Mouse (Mus musculus): ENCODE measurements around the gene Piwil4. TPM values are rescaled to one million over a fixed set of nuclear protein-coding genes. Genes with fewer than 3 reads are reported as not detected.
"Not testable (repeated sequence)": the region's sequence is repeated elsewhere in the genome, so short reads cannot be mapped to it uniquely, and the experiment has no call there.

Piwil4 gene
- total RNA-seq, 1 experiment from 2014 or later, result 0.35 TPM

DNA sequence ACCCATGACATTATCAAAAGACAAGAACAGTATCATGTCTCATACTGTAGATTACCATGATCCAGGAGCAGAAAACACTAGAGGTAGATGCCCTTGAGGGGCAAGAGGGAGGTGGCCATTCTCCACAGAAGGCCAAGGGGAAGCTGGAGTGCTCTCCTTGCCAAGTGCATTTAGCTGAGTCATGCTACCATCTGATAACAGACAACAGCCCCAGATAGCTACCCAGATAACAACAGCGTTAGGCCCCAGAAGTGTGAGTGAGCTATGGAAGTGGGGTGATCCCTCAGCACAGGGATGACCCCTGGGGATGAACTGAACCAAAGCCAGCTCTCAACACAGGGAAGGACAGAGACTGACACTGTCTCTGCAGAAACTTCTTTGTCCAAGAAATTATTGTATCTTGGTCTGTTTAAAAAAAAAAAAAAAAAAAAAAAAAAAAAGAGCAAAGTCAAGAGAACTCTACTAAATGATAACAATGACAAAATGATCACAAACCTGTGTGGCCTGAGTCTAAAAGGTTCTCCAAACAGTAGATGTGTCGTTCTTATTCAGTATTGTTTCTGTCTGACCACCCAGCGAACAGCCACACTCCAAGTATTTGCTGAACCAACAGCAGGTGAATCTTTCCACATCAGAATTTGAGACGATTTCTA is 909 bp downstream of the Piwil4 start:
- peak; percentile 37 to 71; a peak in 3 of 4 replicates for ATAC-seq (replicated peaks in 1 of 2; ENCODE audit: insufficient read depth in 1 of 2, low FRiP score in 2 of 2, low TSS enrichment in 1 of 2, low read depth in 1 of 2, poor library complexity in 2 of 2, severe bottlenecking in 2 of 2)

- no peak for ATAC-seq (replicated peaks in 1 of 2; ENCODE audit: insufficient read depth in 1 of 2, low FRiP score in 2 of 2, low TSS enrichment in 1 of 2, low read depth in 1 of 2, poor library complexity in 2 of 2, severe bottlenecking in 2 of 2)
These were observed 9.5 kb downstream of the Piwil4 start for GRCm38 (mm10) chr9:14730941-14731541.

DNA sequence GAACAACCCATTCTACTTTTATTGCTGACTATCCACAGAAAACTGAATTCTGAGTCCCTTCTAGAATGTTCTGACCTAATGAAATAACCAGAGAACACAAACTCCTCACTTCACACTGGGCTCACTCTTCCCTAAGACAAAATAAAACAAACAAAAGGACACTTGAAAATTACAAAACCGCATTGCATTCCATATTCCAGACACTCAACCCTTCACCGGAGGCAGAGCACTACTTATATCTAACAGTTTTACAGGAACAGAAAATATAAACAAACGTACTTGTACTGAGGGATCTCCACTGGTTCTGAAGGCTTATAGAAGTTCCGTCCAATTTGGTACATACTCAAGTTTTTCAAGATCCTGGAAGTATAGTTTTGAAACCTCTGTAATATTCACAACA is 12.2 kb downstream of the Piwil4 start:
- no peak for ATAC-seq (replicated peaks in 1 of 2; ENCODE audit: insufficient read depth in 1 of 2, low FRiP score in 2 of 2, low TSS enrichment in 1 of 2, low read depth in 1 of 2, poor library complexity in 2 of 2, severe bottlenecking in 2 of 2)

- no peak for ATAC-seq (replicated peaks in 1 of 2; ENCODE audit: insufficient read depth in 1 of 2, low FRiP score in 2 of 2, low TSS enrichment in 1 of 2, low read depth in 1 of 2, poor library complexity in 2 of 2, severe bottlenecking in 2 of 2)
These were observed 13.9 kb downstream of the Piwil4 start for GRCm38 (mm10) chr9:14726629-14727028.

DNA sequence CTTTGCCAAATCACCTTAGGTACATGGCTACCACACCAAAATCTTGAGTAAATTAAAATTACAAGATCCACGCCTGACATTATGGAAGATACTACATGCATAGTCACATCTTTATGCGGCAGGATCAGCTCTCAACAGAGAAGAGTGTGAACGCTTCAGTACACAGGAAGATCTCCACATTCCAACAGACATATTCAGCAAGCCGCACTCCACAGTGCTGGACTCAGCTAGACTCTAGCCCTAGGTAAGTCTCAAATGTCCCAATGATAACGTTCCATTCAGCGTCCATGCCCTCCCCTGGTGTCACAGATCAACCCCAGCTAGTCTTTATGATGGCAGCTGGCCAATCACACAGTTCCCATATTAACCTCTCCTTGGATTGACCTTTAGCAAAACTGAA is 14.5 kb downstream of the Piwil4 start:
- ATAC-seq (replicated peaks in 1 of 2; ENCODE audit: insufficient read depth in 1 of 2, low FRiP score in 2 of 2, low TSS enrichment in 1 of 2, low read depth in 1 of 2, poor library complexity in 2 of 2, severe bottlenecking in 2 of 2), result no peak

- ATAC-seq (replicated peaks in 1 of 2; ENCODE audit: insufficient read depth in 1 of 2, low FRiP score in 2 of 2, low TSS enrichment in 1 of 2, low read depth in 1 of 2, poor library complexity in 2 of 2, severe bottlenecking in 2 of 2), result peak; percentile 93 to 94
These were observed 15.6 kb downstream of the Piwil4 start for GRCm38 (mm10) chr9:14724755-14725420.

DNA sequence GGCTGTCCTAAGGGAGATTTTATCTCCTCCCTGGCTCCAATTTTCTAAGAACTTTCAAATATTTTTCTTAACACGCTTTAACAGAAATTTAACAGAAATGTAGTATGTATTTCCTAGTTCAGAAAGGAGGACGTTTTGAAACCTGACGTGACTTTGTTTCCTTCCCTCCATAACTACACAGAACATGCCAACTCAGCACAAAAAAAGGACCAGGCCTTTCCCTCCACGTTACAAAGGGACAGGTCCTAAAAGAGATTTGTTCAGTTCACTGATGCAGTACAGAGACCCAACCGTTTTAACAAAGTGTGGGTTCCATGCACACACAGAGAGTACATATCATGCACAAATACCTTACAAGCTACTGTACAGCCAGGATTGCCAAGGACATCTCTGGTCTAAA is 18.9 kb downstream of the Piwil4 start:
- no peak for ATAC-seq (replicated peaks in 1 of 2; ENCODE audit: insufficient read depth in 1 of 2, low FRiP score in 2 of 2, low TSS enrichment in 1 of 2, low read depth in 1 of 2, poor library complexity in 2 of 2, severe bottlenecking in 2 of 2)

- ATAC-seq (replicated peaks in 1 of 2; ENCODE audit: insufficient read depth in 1 of 2, low FRiP score in 2 of 2, low TSS enrichment in 1 of 2, low read depth in 1 of 2, poor library complexity in 2 of 2, severe bottlenecking in 2 of 2), result no peak
These were observed 20.1 kb downstream of the Piwil4 start for GRCm38 (mm10) chr9:14720384-14720783.

DNA sequence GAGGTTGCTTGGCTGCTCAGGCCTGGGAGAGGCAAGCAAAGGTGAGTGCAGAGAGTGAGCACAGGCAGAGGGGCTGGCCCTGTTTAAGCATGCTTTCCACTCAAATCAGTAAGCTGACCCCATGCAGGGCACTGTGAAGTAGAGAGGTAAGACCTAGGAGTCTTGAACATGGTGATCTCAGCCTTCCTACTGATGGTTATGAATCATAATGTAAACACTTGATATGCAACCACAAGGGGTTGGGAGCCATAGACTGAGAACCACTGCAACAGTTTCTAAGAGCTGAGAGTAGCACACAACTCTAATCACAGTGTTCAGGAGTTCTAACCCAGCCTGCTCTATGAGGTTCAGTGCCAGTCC is 22.2 kb downstream of the Piwil4 start:
- peak in 1 of 2 experiments; percentile 19; a peak in 2 of 4 replicates for ATAC-seq (replicated peaks in 1 of 2; ENCODE audit: insufficient read depth in 1 of 2, low FRiP score in 2 of 2, low TSS enrichment in 1 of 2, low read depth in 1 of 2, poor library complexity in 2 of 2, severe bottlenecking in 2 of 2)

GRCm38 (mm10) chr9:14717689-14718331 is 22.7 kb downstream of the Piwil4 start:
- ATAC-seq (replicated peaks in 1 of 2; ENCODE audit: insufficient read depth in 1 of 2, low FRiP score in 2 of 2, low TSS enrichment in 1 of 2, low read depth in 1 of 2, poor library complexity in 2 of 2, severe bottlenecking in 2 of 2), result peak; percentile 80 to 81

- no peak for ATAC-seq (replicated peaks in 1 of 2; ENCODE audit: insufficient read depth in 1 of 2, low FRiP score in 2 of 2, low TSS enrichment in 1 of 2, low read depth in 1 of 2, poor library complexity in 2 of 2, severe bottlenecking in 2 of 2)
These were observed 25.3 kb downstream of the Piwil4 start for GRCm38 (mm10) chr9:14715258-14715657.

GRCm38 (mm10) chr9:14710910-14711309 is 29.6 kb downstream of the Piwil4 start:
- no peak for ATAC-seq (replicated peaks in 1 of 2; ENCODE audit: insufficient read depth in 1 of 2, low FRiP score in 2 of 2, low TSS enrichment in 1 of 2, low read depth in 1 of 2, poor library complexity in 2 of 2, severe bottlenecking in 2 of 2)

DNA sequence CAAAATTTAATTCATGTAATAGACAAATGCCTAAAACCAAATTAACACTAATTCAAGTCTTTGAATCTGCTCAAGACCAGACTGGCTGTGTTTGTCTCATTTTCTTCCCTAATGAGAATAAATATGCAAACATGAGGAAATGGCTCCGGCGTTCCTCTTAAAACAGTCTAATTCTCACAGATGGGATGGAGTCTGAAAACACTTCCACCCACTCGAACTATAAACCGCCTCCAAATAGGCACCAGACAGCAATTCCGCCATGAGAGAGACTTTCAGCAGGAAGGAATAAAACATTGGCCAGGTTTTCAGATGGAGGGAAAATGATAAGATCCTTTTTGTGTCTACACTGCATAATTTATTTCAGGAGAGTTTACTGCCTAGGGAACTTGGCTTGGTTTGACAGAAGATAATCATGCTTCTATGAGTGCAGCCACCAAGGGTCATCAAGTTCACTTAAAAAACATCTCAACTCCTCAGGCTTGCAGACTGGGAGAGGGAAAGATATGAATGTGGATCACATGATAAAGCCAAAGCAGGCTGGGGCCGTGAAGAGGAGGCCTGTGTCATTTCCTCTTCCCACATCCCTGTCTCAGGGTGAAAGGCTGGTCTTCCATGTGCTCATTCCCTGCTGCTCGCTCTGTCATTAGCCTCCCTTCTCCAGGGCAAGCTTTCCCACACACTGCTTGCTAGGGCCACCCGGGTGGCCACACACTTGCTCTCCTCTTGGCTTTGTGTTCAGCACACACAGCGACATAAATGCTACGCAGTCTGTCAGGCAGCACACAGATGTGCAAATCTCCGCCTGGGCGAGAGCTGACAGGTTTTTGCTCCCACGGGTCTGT is 35.0 kb downstream of the Piwil4 start:
- ATAC-seq (replicated peaks in 1 of 2; ENCODE audit: insufficient read depth in 1 of 2, low FRiP score in 2 of 2, low TSS enrichment in 1 of 2, low read depth in 1 of 2, poor library complexity in 2 of 2, severe bottlenecking in 2 of 2), result no peak

GRCm38 (mm10) chr9:14700795-14701194 is 39.7 kb downstream of the Piwil4 start:
- ATAC-seq (replicated peaks in 1 of 2; ENCODE audit: insufficient read depth in 1 of 2, low FRiP score in 2 of 2, low TSS enrichment in 1 of 2, low read depth in 1 of 2, poor library complexity in 2 of 2, severe bottlenecking in 2 of 2), result not testable (repeated sequence)

- ATAC-seq (replicated peaks in 1 of 2; ENCODE audit: insufficient read depth in 1 of 2, low FRiP score in 2 of 2, low TSS enrichment in 1 of 2, low read depth in 1 of 2, poor library complexity in 2 of 2, severe bottlenecking in 2 of 2), result 0 out of 4 replicates have a peak, but pooled peaks of 1 of the 2 experiments have one; percentile 1
These were observed 41.3 kb downstream of the Piwil4 start for GRCm38 (mm10) chr9:14699288-14699640.

DNA sequence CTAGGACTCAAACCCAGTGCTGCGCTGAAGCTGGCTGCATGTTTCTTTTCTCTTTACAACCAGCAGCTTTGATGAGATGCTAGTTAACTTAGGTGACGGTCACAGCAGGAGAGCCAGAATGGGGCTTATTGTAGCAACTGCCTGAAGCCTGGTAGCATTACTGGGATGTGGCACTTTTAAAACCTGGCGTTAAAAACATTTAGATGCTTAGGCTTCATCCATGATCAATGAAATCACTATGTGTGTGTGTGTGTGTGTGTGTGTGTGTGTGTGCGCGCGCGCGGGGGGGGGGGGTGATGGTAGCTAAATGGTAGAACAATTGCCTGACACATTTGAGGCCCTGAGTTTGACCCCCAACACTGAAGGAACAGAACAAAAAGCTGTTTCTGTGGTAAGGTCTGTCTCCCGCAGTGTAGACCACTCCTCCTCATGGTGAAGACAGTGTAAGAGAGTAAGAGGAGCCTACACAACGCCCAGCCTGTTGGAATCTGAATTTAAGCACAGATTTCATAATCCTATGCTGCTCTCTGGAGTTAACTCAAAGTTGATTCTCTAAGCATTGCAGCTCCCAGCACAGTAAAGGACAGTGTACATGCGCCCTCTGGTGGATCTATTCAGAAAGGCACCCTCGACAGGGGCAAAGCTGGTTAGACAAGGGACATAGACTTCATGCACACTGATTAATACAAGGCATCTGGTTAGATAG is 41.8 kb downstream of the Piwil4 start:
- ATAC-seq (replicated peaks in 1 of 2; ENCODE audit: insufficient read depth in 1 of 2, low FRiP score in 2 of 2, low TSS enrichment in 1 of 2, low read depth in 1 of 2, poor library complexity in 2 of 2, severe bottlenecking in 2 of 2), result peak; percentile 68 to 84

DNA sequence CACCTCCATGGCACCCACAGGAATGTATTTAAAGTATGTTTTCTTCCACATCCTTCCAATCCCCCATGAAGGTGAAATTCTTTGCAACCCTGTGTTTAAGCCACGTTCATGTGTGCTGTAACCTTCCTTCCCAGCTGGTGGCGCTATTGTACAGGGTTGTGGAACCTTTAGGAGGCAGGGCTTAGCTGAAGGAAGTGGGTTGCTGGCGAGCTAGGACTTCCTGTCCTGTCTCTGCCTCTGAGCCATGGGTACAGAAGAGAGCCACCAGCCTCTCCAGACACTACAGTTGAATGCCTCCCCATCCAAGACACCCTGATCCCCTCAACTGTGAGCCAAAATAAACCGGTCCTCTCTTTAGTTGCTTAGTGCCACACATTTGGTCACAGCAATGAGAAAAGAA is 42.6 kb downstream of the Piwil4 start:
- ATAC-seq (replicated peaks in 1 of 2; ENCODE audit: insufficient read depth in 1 of 2, low FRiP score in 2 of 2, low TSS enrichment in 1 of 2, low read depth in 1 of 2, poor library complexity in 2 of 2, severe bottlenecking in 2 of 2), result peak; percentile 85 to 86

Measured in hematopoietic stem cell, adult 5-6 weeks (primary cell).